Mouse (Mus musculus): ENCODE data around the gene Ssna1. TPM values are rescaled to one million over a fixed set of nuclear protein-coding genes. Genes with fewer than 3 reads are reported as not detected.

Ssna1 gene
- 10 to 100 TPM; 65.0 to 69.4 TPM for total RNA-seq (2021)

DNA sequence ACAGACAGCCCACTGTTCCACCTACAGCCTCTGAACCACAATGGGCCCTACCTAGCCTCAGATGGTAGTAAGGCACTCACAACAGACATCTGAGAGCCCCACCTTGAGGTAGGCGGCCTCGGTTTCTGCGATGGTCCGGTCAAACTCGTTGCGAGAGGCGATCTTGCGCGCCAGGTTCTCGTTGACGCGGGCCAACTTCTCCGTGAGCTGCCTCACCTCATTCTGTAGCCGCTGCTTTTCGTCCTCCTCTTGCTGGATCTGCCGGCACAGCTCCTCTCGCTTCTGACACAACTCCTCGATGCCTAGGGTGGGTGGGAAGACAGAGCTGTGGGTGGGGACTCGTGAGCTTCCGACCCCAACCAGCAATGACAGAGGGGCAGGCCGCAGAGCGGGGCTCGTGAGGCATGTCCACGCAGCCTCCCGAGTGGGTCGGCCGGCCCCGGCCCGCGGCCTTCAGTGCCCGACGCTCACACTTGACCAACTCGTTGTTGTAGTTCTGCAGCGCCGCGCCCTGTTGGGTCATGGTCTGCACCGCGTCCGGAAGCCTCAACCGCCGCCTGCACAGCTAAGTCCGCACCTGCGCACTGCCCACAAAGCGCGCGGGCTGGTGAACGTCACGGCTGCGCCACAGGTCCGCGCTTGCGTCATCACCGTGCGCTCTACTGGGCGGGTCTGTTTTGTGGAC is at the start of gene Ssna1, which contains the start of gene Anapc2:
Ssna1 (minus strand) TSS at position 612 of the 685 bp plus-strand sequence.
Anapc2 (plus strand) TSS at position 652 of the 685 bp plus-strand sequence.
- peak; percentile 97 to 98 for DNase-seq

DNA sequence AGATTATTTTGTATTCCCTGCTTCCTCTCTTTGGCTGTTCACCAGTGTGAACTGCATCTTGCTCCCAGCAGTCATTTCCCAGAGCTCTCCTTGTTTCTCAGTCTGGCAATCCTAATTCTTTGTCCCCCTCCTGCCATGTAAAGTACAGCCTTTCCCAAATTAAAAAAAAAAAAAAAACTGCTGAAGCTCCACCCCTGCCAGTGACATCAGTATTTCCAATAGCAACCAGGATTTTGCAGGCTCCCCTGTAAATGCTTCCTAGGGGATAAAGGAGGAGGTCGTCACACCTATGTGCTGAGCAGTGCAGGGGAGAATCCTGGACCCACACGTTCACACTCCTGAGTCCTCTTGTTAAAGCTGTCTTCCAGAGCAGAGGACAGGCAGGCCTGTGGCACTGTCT is 47.8 kb upstream of the Ssna1 start:
- DNase-seq: no peak

DNA sequence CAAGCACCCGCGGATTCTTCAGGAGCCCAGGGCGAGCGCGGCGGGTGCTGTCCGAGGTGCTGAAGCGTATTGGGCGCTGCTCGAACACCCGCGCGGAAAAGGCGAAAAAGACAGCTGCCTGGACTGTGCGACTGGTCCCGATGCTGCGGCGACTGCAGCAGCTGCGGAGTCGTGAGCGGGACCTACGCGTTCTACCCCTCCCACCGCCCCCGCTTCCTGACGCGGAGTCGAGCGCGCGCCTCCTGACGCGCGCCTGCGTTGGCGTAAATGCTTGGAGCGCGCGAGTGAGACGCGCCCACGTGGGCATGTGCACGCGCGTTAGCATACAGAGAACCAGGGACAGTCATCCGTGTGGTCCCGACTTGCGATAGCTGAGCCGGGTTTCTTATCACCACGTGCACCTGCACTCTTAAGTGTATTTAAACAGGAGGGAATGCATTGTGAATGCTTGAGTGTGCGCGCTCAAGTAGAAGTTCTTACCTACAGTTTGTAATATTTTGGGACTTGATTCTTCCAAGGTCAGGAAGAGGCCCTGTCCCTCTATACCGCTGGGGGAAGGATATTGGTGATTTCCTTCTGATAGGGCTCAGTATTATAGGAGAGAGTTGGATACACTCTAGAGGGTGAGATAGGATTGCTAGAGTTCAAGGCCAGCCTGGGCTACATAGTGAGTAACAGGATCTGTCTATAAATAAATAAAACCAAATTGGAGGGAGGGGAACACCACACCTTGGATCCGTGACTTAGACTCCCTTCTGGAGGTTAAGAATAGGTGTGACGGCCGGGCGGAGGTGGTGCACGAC is 46.9 kb upstream of the Ssna1 start, which contains the start of gene Grin1:
Grin1 (minus strand) TSS at position 217 of the 803 bp plus-strand sequence.
- DNase-seq: peak; percentile 86 to 88

DNA sequence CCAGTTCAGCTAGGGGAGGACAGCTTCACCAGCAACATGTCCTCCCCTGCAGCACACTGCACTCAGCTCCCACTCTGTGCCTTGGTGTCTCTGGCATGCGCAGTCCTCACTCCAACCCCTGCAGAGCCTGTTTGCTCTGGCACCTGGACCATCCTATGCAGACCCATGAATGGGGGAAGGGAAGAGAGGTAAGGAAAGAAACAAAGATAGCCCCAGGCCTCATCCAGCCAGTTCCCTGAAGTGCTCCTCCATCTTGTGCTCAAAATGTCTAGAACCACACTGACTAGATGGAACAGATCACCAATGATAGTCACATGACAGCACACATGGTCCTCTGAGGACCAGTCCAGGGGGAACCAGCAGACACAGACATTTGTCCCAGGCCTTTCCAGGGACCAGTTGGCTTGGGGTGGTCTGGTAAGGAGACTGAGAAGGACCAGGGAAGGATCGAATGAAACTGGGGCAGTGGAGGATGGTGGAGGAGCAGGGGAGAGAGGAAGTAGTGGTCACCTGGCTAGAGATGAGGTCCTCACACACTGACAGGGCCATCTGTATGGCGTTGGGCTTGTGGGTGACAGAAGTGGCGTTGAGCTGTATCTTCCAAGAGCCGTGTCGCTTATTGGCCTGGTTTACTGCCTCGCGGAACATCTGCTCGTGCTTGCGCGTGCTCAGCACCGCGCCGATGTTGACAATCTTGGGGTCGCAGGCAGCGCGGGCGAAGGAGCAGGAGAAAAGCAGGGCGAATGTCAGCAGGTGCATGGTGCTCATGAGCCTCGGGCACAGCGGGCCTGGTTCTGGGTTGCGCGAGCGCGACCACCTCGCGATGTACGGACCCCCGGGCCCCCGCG is 46.1 kb upstream of the Ssna1 start:
- peak; percentile 51 to 67 for DNase-seq

DNA sequence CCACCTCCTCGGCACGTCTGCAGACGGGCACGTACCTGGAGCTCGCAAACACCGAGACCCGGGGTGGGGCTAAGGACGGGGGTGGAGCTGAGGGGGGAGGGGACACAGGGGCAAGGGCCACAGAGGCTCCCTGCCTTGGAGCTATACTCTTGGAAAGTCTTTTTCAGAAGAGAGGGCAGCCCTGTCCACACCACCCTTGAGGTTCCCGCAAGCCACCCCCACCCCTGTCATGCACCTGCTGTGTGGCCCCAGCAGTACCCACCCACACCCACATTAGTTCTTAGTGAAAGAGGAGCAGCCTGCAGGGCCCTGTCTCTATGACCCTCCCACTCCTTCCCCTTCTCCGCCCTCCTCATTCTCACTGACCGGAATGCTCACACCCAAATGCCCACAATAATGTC is 39.3 kb upstream of the Ssna1 start:
- DNase-seq: no peak

DNA sequence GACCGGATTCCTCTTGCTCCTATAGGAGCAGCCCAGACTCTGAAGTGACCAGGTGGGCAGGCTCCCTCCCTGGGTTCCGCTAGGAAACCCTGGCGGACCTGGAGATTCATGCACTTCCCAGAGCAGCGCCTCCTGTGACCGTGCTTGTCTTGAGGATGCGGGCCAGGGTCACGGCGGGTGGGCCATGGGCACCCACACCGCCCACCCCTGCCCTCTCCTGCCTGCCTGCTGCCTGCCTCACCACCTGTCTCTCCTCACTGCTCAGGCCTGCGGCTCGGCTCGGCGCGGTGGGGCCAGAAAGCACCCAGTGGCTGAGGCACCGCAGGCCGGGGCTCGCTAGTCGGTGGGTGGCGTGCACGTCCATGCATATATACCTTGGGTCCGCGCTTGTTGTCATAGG is 38.7 kb upstream of the Ssna1 start:
- no peak for DNase-seq

DNA sequence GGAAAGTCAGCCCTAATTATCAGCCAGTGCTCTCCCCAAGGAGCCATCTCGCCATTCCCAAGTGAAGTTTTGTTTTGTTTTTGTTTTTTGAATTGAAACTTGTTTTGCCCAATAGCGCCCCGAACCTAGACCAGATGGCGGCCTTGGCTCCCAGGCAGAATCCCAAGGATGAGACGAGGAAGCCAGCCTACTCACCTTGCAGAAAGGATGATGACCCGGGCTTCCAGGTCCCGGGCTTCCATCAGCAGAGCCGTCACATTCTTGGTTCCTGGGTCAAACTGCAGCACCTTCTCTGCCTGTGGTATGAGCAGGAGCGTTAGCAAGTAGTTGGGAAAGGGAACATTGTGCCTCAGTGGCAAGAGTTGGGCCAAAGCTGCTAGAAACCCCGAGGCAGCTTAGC is 37.9 kb upstream of the Ssna1 start:
- DNase-seq: no peak

DNA sequence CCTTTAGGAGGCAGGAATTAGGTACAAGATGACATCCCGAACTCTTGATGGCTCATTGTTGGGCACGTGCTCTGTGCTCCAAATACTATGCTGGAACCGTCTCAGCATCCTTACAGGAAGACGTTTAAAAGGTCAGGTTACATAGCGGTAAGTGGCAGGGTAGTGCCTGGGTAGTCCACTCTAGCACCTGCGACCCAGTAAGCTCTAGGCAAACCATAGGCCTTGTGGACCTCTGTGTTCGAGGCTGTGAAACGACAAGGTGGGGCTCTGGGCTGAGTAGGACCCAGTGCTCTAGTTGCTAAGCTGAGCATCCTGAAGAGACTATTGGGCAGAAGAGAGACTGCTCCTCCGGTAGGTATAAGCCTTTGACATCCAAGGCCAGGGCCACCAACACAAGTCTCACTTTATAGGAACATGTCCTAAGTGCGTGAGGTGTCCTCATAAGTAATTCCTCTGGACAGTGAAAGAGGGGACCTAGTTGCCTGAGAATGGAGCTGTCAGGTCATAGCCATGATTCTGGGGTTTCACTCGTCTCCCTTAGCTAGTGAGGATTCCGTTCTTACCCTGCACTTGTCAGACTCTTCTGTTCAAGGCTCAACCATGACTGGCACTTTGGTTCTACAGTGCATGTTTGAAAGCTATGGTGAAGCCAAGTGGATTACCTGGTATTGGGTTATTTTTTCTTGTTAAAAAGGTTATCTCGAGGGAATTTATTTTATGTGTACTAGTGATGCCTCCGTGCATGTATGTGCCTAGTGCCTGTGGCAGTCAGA is 33.5 kb upstream of the Ssna1 start:
- DNase-seq: no peak

DNA sequence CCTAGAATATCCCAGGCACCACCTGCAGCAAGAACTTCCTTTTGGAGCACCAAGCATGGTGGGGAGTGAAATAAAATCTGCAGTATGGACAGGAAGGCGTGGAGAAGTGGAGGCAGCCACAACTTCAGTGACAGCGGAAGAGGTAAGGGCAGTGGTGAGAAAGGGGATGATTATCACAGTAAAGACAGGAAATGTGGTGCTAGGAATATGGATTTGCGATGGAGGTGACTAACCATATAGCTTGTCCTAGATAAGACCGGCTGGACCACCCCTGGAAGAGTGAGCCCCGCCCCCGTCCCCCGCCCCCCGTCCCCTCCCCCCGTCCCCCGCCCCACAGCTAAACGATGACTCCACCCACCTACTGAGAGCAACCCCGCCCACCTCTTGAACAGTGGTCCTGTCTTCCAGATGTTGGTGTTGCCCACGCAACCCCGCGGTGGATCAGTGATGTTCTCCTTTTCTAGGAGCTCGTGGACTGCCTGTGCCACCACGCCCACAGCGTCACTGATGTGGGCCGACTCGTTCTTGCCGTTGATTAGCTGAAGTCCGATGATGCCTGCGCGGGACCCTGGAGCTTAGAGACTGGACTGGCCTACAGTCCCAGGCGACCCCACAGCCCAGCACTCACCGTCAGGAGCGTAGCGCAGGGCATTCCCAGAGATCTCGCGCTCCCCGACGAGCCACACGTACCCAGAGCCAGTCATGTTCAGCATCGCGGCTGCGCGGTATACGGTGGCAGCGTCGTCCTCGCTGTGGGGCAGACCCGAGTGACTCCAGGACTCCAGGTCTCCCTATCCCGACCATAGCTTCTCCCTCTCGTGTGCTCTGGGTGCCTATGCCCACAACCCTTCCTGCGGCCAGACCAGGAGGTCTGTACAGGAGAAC is 32.7 kb upstream of the Ssna1 start:
- DNase-seq: no peak

DNA sequence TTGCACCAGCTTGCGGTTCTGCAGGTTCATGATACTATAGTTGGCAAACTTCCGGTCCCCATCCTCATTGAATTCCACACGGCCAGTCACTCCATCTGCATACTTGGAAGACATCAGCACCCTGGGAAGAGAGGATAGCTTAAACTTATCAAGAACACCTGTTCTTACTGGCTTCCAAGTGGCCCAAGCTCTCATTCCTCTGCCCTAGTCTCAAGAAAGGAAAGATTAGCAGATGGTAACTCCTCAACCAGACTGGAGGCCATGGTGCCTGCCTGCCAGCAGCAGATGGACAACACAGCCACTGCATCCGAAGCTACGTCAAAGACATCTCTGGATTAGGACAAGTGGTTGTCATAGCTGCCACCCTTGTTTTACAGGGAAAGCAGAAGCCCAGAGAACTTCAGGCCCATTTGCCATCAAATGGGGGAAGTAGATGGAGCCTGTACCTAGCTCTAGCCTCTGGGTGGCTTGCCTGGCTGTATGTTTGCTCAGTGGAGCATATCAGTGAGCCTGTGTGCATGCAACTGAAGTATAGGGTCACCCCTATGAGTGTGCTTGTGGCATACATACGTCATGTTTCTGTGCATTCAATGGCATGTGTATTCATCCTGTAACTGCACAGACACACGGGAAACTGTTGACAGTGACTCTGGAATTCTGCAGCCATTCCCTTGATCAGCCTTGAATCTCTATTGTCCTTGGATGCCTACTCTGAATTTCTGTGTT is 31.9 kb upstream of the Ssna1 start:
- DNase-seq: no peak

DNA sequence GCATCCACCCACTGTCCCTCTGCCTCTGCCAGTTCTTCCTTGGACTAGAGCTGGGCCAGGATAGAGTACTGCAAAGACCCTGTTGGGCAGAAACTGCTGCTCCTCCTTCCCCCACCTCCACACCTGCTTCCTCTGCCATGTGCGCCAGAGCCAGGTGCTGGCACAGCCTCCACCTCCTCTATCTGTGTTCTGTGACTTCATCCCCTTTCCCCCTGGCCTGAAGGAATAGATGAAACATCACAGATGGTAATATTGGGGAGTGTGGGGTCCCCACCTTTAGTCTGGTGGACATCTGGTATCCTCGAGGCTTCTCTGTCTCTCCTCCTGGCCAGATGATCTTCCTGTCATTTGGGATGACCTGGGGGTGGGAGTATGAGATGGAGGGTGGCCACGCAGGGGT is 31.2 kb upstream of the Ssna1 start:
- no peak for DNase-seq

DNA sequence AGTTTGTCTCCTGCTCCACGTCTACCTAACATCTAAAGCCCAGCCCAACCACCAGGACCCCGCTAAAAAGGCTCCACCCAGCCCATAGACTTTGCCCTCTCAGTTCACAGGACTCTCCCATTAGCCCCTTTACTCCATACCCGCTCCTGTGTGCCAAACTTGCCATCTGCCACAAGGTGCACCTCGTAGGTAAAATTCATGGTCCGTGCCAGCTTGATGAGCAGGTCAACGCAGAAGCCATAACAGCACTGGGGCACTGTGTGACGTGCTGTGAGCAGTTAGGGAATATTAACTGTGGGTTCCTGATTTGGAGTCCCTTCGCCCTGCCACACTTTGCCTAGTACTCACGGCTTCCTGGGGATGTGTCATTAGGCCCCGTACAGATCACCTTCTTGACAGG is 25.8 kb upstream of the Ssna1 start:
- no peak for DNase-seq

DNA sequence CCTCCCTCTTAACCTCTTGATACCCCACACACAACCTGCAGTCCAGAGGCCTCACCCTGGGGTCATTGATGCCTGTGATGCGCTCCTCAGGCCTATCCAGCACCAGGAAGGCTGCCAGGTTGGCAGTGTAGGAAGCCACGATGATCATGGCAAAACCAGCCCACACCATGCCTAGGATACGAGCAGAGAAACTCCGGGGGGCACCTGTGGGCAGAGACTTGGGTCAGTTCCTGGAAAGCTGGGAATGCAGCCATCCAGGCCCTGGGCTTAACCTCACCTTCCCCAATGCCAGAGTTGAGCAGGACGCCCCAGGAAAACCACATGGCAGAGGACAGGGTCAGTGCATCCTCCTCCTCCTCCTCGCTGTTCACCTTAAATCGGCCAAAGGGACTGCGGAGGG is 24.9 kb upstream of the Ssna1 start:
- no peak for DNase-seq

DNA sequence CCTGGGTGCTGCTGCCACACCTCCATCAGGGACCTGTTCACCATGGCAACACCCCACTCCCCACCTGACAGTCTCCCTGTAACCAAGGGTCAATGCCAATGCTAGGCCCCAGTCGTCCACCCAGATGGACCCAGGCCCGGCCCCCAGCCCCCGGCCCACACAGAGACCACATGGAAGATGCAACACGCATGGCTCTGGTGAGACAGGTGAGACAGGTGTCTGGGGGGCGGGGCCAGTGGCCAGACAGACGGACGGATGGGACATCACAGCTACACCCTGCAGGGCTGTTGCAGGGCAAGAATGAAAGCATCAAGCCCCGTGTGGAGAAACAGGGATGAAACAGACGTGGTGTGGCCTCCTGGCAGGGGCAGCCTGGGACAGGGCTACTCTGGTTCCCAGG is 21.5 kb upstream of the Ssna1 start:
- no peak for DNase-seq

DNA sequence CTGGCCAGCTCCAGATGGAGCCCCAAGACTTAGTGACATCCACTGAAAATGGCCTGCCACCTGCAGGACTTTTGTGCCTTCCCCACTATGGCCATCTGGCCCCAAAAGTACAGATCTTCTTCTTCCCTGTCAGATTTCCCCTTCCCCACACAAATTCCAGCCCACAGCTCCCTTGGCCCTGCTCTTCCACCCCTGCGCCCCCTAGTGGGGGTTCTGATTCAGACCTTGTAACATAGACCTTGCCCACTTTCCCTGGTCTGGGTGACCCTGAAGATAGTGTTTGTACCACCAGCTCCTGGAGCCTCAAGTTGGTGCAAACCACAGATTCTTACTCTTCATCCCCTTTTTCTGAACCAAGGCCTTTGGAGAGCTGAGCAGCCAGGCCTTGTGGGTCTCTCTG is 20.6 kb upstream of the Ssna1 start:
- peak in 1 of 2 experiments; percentile 61 for DNase-seq

DNA sequence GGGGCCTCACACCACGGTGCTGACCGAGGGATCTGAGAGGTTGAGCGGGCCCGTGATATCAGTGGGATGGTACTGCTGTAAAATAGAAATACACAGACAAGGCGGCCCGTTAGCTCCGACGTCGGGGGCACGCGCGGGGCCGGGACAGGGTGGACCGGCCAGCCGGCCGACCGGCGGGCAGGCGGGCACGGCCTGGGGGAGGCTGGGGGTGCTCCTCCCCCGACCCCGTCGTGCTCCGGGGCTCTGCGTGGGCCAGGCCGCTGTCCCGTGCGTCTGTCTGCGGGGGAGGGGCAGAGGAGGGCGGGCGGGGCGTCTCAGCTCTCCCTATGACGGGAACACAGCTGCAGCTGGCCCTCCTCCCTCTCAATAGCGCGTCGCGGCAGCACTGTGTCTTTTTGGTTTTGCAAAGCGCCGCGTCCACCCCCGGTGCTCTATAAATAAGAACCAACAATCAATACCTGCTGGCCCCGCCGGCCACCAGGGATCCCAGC is 19.9 kb upstream of the Ssna1 start:
- DNase-seq: peak in 1 of 2 experiments; percentile 38

DNA sequence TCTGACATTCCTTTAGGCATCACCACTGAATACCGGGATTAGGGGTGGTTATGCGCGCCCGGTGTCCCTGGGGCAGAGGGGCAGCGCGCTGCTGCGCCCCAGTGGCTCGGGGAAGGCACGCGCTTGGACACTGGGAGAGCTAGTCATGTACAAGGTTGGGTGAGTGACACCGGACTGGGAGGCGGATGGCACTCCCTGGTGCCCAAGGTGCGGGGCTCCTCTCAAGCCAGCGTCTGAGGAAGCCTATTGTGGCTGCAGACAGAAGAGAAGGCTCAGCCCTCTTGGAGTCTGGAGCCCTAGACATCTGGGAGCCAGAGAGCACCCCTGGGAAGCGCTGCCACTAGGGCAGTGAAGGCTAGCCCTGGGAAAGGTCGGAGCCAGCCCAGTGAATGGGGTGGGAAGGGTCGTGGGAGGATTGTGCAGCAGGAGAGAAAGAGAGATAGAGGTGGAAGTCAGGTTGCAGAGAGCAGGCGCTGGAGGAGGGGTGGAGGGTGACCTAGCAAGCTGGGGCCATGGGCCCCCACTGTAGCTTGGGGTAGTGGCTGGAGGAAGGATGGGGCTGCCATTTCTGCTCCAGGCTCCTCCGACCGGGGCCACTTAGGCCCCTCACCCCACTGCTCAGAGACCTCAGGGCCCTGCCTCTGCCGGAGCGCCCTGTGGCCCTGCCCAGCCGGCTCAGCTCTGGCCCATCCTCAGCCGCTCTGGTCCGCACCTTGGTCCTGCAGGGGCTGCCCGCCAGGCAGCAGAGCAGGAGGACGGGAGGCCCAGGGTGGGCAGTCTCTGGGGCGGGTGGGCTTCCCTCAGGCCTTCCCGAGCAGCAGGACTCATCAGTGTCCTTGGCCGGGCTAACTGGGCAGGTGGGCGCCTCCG is 19.2 kb upstream of the Ssna1 start:
- DNase-seq: no peak

DNA sequence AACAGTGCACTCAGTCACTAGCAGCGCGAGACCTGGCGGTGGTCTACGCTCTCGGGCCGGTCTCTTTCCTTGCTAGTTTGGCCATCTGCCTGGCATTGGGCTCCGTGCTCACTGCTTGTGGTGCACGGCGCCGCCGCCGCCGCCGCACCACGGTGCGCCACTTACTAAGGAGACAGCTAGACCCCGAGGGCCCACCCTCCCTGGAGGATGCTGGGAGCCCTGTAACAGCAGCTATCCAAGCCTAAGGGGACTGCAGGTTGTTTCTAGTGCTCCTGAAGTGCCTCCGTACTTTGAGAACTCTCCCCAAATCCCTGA is 18.5 kb upstream of the Ssna1 start:
- peak; percentile 52 to 56 for DNase-seq

DNA sequence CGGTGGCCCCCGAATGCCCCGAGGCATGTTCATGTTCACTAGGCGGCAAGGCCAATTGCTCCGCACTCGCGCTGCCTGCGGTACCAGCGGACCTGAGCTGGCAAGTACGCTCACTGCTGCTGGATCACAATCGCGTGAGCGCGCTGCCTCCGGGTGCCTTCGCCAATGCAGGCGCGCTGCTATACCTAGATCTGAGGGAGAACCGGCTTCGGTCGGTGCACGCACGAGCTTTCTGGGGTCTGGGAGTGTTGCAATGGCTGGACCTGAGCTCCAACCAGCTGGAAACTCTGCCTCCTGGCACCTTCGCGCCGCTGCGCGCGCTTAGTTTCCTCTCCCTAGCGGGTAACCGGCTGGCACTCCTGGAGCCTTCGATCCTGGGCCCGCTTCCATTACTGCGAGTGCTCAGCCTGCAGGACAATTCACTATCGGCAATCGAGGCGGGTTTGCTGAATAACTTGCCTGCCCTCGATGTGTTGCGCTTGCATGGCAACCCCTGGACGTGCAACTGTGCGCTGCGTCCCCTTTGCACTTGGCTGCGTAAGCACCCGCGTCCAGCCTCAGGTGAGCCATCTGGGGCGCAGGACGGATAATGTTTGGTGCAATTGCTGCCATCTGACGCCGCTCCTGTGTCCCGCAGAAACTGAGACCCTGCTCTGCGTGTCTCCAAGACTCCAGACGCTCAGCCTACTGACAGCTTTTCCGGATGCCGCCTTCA is 18.0 kb upstream of the Ssna1 start:
- peak; percentile 75 for DNase-seq

Measured in layer of hippocampus, postnatal 36 days (tissue).